Mouse (Mus musculus): ENCODE results near the gene Rps25.
"Not testable (repeated sequence)": the region's sequence is repeated elsewhere in the genome, so short reads cannot be mapped to it uniquely, and the experiment has no call there.

The Rps25 gene

GRCm38 (mm10) chr9:44401081-44401480 lies 5.9 kb upstream of the Rps25 start:
- DNase-seq (ENCODE audit: low spot score in 2 of 2) = no peak

GRCm38 (mm10) chr9:44405011-44405410 lies 1.9 kb upstream of the Rps25 start:
- no peak for DNase-seq (ENCODE audit: low spot score in 2 of 2)

GRCm38 (mm10) chr9:44407752-44408097 lies 786 bp downstream of the Rps25 start:
- no peak for DNase-seq (ENCODE audit: low spot score in 2 of 2)

- not testable (repeated sequence) for DNase-seq (ENCODE audit: low spot score in 2 of 2)
Observed at GRCm38 (mm10) chr9:44408693-44409092, 1.8 kb downstream of the Rps25 start.

GRCm38 (mm10) chr9:44410647-44411336 lies 3.9 kb downstream of the Rps25 start:
- DNase-seq (ENCODE audit: low spot score in 2 of 2) = no peak

GRCm38 (mm10) chr9:44411601-44412130 lies 4.7 kb downstream of the Rps25 start:
- no peak for DNase-seq (ENCODE audit: low spot score in 2 of 2)

- DNase-seq (ENCODE audit: low spot score in 2 of 2) = no peak
Observed at GRCm38 (mm10) chr9:44412306-44412705, 5.4 kb downstream of the Rps25 start.

GRCm38 (mm10) chr9:44412781-44413180 lies 5.8 kb downstream of the Rps25 start:
- DNase-seq (ENCODE audit: low spot score in 2 of 2) = no peak

GRCm38 (mm10) chr9:44417156-44417891 lies 10.4 kb downstream of the Rps25 start:
- no peak for DNase-seq (ENCODE audit: low spot score in 2 of 2)

GRCm38 (mm10) chr9:44417892-44418363 lies 11.0 kb downstream of the Rps25 start:
- peak; percentile 90 to 95 for DNase-seq (ENCODE audit: low spot score in 2 of 2)

- no peak for DNase-seq (ENCODE audit: low spot score in 2 of 2)
Observed at GRCm38 (mm10) chr9:44418519-44419385, 11.8 kb downstream of the Rps25 start, which contains the start of gene Ccdc84. Ccdc84 (minus strand) TSS chr9:44418569.

- not testable (repeated sequence) for DNase-seq (ENCODE audit: low spot score in 2 of 2)
Observed at GRCm38 (mm10) chr9:44419730-44420129, 12.8 kb downstream of the Rps25 start.

- no peak for DNase-seq (ENCODE audit: low spot score in 2 of 2)
Observed at GRCm38 (mm10) chr9:44420280-44420898, 13.4 kb downstream of the Rps25 start.

- DNase-seq (ENCODE audit: low spot score in 2 of 2) = no peak
Observed at GRCm38 (mm10) chr9:44423576-44423975, 16.6 kb downstream of the Rps25 start.

GRCm38 (mm10) chr9:44432577-44433185 lies 25.7 kb downstream of the Rps25 start:
- DNase-seq (ENCODE audit: low spot score in 2 of 2) = no peak

GRCm38 (mm10) chr9:44435747-44436146 lies 28.8 kb downstream of the Rps25 start:
- no peak for DNase-seq (ENCODE audit: low spot score in 2 of 2)

GRCm38 (mm10) chr9:44440961-44441360 lies 34.0 kb downstream of the Rps25 start, which contains the start of gene Foxr1:
Foxr1 (minus strand) TSS chr9:44441136.
- DNase-seq (ENCODE audit: low spot score in 2 of 2) = no peak

GRCm38 (mm10) chr9:44444402-44445025 lies 37.6 kb downstream of the Rps25 start:
- not testable (repeated sequence) for DNase-seq (ENCODE audit: low spot score in 2 of 2)

GRCm38 (mm10) chr9:44450387-44450786 lies 43.4 kb downstream of the Rps25 start:
- no peak for DNase-seq (ENCODE audit: low spot score in 2 of 2)

GRCm38 (mm10) chr9:44454132-44454890 lies 47.4 kb downstream of the Rps25 start:
- peak; percentile 82 to 83 for DNase-seq (ENCODE audit: low spot score in 2 of 2)
